Mouse (Mus musculus) large intestine, adult 2 months (tissue): ENCODE measurements around the gene Apoc3. TPM values are rescaled to one million over a fixed set of nuclear protein-coding genes. Genes with fewer than 3 reads are reported as not detected.

Experiments used
- DNase-seq: peaks from one replicate; pipeline ENCODE4 v3.0.0-alpha.2; 2012; ENCODE audit warnings: low read depth, low spot score
- WGBS: fragments of 180-500 bp; shearing (Covaris S2); methylation state at CpG from one replicate; pipeline ENCODE4 v1.1.7; 2018; 5-methylcytosine and 5-hydroxymethylcytosine counted together
- polyA plus RNA-seq: library from polyadenylated mRNA; depleted of rRNA; stranded (reverse); fragments of >200 nt; gene quantifications from 2 replicates; pipeline ENCODE4 v1.2.3, GENCODE M21; 2012; rRNA removed

Apoc3 gene
- polyA plus RNA-seq, 1 experiment, result 157 TPM

DNA sequence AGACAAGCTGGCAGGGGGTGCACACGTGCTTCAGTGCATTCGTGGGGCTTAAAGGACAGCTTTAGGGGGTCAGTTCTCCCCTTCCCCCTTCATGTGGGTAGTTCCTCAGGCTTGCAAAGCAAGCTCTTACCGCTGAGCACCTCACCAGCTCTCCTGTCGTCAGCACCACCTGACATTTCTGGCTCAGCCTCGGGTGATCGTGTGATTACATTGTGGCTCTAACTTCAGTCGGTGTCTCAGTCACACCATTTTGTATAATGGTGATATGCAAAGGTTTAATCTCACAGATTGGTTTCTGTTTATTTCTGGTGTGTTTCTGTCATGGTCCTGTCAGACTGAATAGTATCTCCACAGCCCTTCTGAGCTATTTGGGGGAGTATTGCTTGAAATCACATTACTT, 36.5 kb downstream of the Apoc3 start:
- DNase-seq, result no peak

DNA sequence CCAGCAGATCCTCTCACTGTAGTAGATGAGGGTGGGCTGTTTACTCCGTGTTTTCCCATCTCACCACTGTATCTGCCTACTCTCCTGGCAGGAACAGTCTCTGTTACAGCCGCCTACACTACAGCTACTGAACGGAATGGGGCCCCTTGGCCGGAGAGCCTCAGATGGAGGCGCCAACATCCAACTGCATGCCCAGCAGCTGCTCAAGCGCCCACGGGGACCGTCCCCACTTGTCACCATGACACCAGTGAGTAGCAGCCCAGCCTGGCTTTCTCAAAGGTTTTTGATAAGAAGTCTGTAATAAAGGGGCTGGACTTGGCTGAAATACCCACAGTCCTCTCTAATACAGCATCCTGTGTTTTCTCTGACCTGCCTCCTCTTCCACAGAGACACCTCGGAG, 37.0 kb downstream of the Apoc3 start:
- 92% methylated on average over 9 of the region's 9 CpGs for WGBS
- DNase-seq, result no peak

More for the DNA sequence above, 36.5 kb downstream of the Apoc3 start:
- 88% methylated on average over 7 of the region's 7 CpGs for WGBS

DNA sequence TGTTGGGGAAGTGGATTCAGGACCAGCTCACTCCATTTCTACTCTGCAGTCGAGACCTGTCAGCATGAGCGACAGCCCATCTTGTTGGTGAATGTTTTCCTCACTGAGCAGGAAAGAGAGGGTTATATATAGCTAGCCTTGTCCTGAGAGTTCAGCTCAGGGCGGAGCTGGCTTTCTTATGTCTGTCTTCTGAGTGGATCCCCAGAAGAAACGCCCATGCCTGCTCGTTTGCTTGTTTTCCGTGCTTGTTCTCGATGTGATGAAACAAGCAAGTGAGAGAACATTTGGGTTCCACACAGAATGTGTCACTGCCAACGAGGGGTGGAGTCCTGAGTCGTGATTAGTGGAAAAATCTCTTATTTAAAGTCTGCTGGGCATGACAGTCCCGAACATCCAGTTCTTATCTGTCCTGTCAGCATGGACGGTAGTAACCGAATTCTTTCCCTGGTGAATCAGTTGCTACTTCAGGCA, 38.7 kb downstream of the Apoc3 start:
- DNase-seq, result no peak
- 69% methylated on average over 12 of the region's 12 CpGs for WGBS

DNA sequence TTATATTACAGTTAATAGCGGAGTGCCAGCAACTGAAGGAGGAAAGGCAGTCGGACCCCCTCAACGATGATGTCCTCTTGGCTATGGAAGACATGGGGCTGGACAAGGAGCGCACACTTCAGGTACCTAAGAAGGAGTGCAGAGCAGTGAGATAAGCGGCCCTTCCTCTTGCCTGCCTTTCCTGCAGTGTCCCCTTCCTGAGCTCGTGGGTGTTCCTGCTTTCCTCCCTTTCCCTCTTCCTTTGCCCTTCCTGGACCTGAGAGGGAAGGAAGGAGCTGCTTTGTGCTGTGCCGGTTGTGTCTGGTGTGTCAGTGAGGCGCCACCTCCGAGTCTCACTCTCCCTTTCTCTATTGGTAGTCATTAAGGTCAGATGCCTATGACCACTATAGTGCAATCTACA, 40.6 kb downstream of the Apoc3 start:
- 87% methylated on average over 9 of the region's 9 CpGs for WGBS
- DNase-seq, result no peak

DNA sequence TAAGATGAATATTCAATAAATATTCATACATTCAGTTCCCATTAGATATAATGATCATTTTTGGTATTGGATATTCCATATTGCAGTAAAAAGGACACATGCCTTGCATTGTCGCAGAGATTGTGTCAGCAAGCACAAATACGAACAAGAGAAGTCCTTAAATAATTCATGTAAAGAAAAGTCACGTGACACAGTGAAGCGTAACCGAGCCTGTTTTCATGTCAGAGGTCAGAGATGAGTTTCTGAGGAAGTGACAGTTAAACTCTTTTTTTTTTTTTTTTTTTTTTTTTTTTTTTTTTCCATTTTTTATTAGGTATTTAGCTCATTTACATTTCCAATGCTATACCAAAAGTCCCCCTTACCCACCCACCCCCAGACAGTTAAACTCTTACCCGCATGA, 42.8 kb downstream of the Apoc3 start:
- no peak for DNase-seq
- 81% methylated on average over 6 of the region's 6 CpGs for WGBS

DNA sequence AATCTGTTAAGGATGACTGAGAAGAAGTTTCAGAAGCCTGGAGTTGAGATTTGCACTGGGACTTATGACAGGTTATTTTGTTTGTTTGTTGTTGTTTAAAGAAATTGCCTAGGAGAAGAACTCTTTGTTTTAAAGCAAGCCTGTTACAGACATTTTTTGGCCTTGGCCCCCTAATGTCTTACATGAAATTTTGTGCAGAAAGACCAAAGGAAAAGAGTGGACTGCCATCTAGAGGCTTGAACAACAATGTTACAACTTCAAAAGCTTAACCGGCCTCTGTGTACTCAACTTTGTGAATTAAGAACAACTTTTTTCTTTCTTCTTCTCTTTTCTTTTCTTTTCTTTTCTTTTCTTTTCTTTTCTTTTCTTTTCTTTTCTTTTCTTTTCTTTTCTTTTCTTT, 43.8 kb downstream of the Apoc3 start:
- no peak for DNase-seq
- WGBS, result 21% methylated on average over 1 of the region's 1 CpGs

DNA sequence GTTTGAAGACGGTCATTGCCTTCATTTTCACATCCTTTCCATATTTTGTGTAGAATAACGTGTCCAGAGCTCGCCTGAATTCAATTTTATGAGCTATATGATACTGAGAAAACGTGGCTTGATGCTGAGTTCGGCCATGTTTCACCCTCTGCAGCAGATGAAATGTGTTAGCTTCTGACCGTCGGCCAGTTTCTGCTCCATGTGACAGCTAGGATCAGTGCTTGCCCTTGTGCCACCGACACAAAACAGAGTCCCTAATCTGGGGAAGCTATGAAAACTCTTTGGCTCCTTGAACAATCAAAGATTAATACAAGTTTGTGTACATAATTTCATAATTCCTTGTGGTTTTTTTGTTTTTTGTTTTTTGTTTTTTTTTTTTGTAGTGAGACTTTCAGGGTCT, 44.2 kb downstream of the Apoc3 start:
- DNase-seq, result no peak
- WGBS, result 76% methylated on average over 8 of the region's 8 CpGs

DNA sequence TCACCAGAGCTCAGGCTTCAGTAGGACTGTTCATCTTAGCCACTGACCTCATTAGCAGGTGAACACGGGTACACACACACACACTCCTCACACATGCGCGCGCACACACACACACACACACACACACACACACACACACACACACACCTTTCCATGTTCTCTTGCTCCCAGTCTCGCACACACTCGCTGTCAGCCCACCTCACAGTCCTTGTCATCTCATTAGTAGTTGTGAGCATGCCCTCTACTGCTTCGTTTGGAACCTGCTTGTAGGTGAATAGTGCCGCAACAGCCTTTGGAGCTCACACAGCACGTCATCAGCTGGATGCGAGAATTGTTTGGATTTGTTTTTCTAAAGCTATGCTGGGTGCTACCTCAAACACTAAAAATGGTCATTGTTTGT, 46.1 kb downstream of the Apoc3 start:
- 88% methylated on average over 10 of the region's 10 CpGs for WGBS
- no peak for DNase-seq

DNA sequence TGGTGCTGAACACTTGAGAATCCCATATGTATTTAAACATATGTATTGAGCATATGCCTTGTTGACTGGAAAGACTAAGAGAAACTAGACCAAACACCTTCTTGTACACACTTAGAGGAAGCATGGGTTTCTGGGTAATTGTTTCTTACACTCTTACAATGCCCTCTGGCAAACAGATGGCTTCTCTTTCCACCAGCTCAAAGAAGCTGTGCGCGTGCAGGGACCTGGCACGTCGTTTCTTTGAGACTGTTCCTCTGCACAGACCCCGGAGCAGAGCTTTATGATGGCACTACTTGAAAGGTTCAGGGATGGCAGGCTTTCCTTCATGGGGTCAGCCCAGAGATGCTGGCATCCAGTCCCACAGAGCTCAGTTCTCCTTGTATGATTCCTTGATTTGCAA, 46.5 kb downstream of the Apoc3 start:
- 85% methylated on average over 5 of the region's 5 CpGs for WGBS
- no peak for DNase-seq

DNA sequence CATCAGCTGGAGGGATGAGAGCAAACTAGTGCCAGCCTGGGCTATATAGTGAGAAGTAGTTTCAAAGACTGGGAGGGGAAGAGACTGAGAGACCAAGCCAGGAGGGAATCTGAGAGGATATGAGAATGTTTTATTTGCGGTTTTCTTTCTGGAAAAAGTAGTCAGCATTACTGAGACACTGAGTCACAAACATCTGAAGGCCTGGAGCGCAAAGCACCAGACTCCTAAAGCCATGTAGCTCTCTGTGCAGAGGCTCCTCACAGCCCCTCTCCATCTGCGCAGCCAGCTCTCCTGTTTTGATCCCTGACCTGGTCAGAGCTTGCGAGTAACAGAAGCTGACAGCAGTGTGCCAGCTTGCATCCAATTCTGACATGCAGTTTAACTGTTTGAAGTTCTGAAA, 47.1 kb downstream of the Apoc3 start:
- 77% methylated on average over 4 of the region's 4 CpGs for WGBS
- DNase-seq, result no peak

DNA sequence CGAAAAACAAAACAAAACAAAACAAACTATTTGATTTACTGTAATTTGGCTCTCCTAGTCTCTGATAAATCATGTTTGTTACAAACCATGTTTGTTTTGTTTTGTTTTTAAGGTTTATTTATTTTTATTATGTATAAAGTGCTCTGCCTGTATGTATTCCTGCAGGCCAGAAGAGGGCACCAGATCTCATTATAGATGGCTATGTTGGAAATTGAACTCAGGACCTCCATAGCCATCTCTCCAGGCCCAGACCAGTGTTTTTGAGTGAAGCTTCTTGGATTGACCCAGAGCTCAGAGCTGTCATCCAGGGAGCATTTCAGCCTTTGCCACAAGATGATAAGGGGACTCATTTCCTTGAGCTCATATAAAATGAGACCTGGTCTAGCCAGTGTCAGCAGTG, 49.0 kb downstream of the Apoc3 start:
- DNase-seq, result no peak
- WGBS, result 89% methylated on average over 1 of the region's 1 CpGs

DNA sequence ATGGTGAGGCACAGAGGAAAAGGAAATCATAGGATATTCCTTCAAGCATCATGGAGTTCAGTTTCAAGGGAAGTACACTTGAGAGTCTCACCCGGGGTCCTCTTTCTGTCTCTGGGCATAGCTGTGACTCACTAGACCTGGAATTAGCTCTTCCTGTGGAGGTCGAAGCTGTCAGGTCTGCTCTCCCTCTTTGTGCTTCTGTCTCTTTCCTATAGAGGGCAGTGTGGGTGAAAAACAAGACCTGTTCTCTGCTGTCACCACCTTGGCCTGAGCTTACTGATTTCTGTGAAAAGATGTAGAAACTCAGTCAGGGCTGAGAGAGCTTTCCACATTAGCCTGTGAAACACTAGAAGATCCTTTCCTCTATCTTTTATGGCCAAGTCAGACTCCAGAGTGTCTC, 50.2 kb downstream of the Apoc3 start:
- DNase-seq, result no peak
- 32% methylated on average over 2 of the region's 2 CpGs for WGBS

DNA sequence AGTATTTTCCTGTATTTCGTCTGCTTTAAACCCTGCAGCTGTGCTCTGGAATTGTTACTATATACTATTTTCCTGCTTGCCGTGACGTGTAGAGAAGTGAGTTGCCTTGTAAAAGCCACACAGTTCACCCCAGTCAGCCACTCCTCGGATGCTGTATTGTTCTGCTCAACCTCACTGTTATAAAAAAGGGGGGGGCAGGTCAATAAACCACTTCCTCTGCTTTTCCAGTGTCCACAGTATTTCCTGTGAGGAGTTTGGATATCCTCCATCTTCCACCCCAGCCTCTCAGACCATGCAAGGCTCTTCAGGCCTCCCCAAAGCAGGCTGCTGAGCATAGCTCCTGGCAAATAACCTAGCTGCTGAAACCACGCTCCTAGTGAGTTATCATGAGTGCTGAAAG, 50.9 kb downstream of the Apoc3 start:
- WGBS, result 20% methylated on average over 5 of the region's 5 CpGs
- no peak for DNase-seq

Other genes with a start within 250 kb of the Apoc3 start
- 9.9 and 11.8 TPM in 2 replicates for gene Pafah1b2, start 222.9 kb downstream of the Apoc3 start, polyA plus RNA-seq
- 10.9 and 15.1 TPM in 2 replicates for gene Sik3, start 222.8 kb downstream of the Apoc3 start, polyA plus RNA-seq
- gene Apoa1, start 7.1 kb downstream of the Apoc3 start, polyA plus RNA-seq, result 3,330 and 8,074 TPM in 2 replicates
- 111 and 1,448 TPM in 2 replicates for gene Apoa4, start 5.1 kb upstream of the Apoc3 start, polyA plus RNA-seq
- 0.16 and 0.37 TPM in 2 replicates for gene Apoa5, start 33.0 kb upstream of the Apoc3 start, polyA plus RNA-seq
- gene Zpr1, start 37.4 kb upstream of the Apoc3 start, polyA plus RNA-seq, result 17.8 and 19.2 TPM in 2 replicates
- gene Bud13, start 47.4 kb upstream of the Apoc3 start, polyA plus RNA-seq, result 7.5 and 9.2 TPM in 2 replicates
- gene 4931429L15Rik, start 84.3 kb upstream of the Apoc3 start, polyA plus RNA-seq, result not detected in 2 replicates